Mouse (Mus musculus): Measurements from ENCODE around the gene Olfr1039. TPM values are rescaled to one million over a fixed set of nuclear protein-coding genes. Genes with fewer than 3 reads are reported as not detected.
"Not testable (repeated sequence)": the region's sequence is repeated elsewhere in the genome, so short reads cannot be mapped to it uniquely, and the experiment has no call there.

The Olfr1039 gene
- polyA plus RNA-seq, 1 experiment from 2014 or later = not detected

DNA sequence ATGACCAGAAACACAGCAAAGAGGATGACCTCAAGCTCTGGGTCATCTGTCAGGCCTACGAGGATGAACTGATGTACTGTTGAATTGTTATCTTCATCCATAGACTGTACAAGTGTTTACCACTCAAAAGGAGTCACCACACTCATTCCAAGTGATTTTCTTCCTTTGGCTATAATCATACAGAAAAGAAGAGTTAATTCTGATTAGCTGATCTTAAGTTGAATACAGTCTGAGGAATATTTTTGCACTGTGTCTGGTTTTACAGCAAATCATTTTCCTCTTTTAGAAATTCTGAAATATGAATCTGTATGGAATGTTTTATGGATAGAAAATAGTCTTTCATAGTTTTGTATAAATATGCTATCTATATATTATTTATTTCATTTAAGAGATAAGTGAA lies 10.9 kb upstream of the Olfr1039 start, which contains the start of gene Olfr1040:
Gene Olfr1040 (minus strand): TSS at position 101 of the 400 bp plus-strand sequence.
- Histone ChIP-seq H3K27ac (replicated peaks) (no peak within 1 kb of the TSS), H3K27me3 (ENCODE audit: control insufficient read depth, insufficient read depth, low read length) (no peaks in the 10 kb centered on the region), H3K36me3 (ENCODE audit: control insufficient read depth, insufficient read depth, low read length) (no peaks in the 10 kb centered on the region), H3K9ac (ENCODE audit: low read length) (no peak within 1 kb of the TSS), H3K9me3 (ENCODE audit: control insufficient read depth, low read length) (no peaks in the 10 kb centered on the region), H3K4me1 (replicated peaks; ENCODE audit: control insufficient read depth, insufficient read depth) (no peaks in the 10 kb centered on the region), H3K4me2 (replicated peaks; ENCODE audit: low read depth) (no peak within 1 kb of the TSS), H3K4me3 (ENCODE audit: low read depth, low read length) (no peak within 1 kb of the TSS)
- DNase-seq (ENCODE audit: low spot score) (no peak), ATAC-seq (ENCODE audit: low FRiP score, low TSS enrichment) (no peak)
- TF ChIP-seq EP300 (optimal IDR thresholded peaks at IDR 0.05) = no peak
- TF ChIP-seq CTCF (IDR thresholded peaks at IDR 0.05; ENCODE audit: low read depth) = no peak
- 76% methylated on average over 1 of the region's 1 CpGs for WGBS

DNA sequence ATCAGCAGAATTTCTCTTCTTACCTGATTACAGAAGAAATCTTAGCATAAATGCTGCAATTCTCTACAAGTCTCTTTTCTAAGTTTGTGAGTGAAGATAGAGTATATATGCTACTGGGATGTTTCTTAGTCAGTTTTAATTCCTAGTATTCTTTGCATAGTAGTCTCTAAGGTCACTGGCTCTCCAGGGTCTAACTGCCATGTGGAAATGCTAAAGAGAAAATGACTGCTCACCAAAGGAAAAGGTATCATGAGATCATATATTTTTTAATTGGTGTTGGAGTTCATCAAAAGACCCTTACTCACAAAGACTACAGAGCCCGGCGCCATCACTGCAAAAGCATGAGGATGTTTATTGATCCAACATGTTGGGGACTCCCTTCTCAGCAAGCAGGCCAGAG lies 48.4 kb downstream of the Olfr1039 start, which contains the start of gene Olfr1037:
Gene Olfr1037 (minus strand): TSS at position 101 of the 400 bp plus-strand sequence.
- H3K9me3 ChIP-seq (ENCODE audit: control insufficient read depth, low read length) = no peaks in the 10 kb centered on the region
- no peak within 1 kb of the TSS for H3K9ac ChIP-seq (ENCODE audit: low read length)
- no peak for ATAC-seq (ENCODE audit: low FRiP score, low TSS enrichment)
- no peak within 1 kb of the TSS for H3K27ac ChIP-seq (replicated peaks)
- H3K4me1 ChIP-seq (replicated peaks; ENCODE audit: control insufficient read depth, insufficient read depth) = no peaks in the 10 kb centered on the region
- no peaks in the 10 kb centered on the region for H3K27me3 ChIP-seq (ENCODE audit: control insufficient read depth, insufficient read depth, low read length)
- no peak within 1 kb of the TSS for H3K4me2 ChIP-seq (replicated peaks; ENCODE audit: low read depth)
- TF ChIP-seq CTCF (IDR thresholded peaks at IDR 0.05; ENCODE audit: low read depth) = no peak
- no peak for TF ChIP-seq EP300 (optimal IDR thresholded peaks at IDR 0.05)
- DNase-seq (ENCODE audit: low spot score) = no peak
- 87% methylated on average over 2 of the region's 2 CpGs for WGBS
- H3K4me3 ChIP-seq (ENCODE audit: low read depth, low read length) = no peak within 1 kb of the TSS
- no peaks in the 10 kb centered on the region for H3K36me3 ChIP-seq (ENCODE audit: control insufficient read depth, insufficient read depth, low read length)

DNA sequence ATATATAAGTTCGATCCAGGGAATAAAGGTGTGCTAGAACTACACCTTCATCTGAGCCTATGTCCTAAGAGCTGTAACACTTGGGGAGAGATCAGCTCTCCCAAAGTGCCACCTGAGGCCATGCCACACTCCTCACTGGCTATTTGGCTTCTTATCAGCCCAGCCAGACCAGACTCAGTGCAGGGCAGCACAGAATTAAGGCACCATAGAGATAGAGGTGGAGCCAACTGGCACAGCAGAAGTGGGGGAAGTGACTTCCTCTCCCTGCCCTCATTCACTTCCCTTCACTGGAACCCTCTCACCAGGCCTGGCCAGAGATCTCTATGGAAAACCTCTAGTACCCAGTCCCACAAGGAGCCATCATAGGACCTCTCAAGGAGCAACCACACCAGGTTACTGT lies 55.2 kb downstream of the Olfr1039 start:
- WGBS = 85% methylated on average over 1 of the region's 1 CpGs
- H3K27ac ChIP-seq (replicated peaks); H3K4me1 ChIP-seq (replicated peaks; ENCODE audit: control insufficient read depth, insufficient read depth); H3K36me3 ChIP-seq (ENCODE audit: control insufficient read depth, insufficient read depth, low read length); H3K4me2 ChIP-seq (replicated peaks; ENCODE audit: low read depth); H3K9me3 ChIP-seq (ENCODE audit: control insufficient read depth, low read length); ATAC-seq (ENCODE audit: low FRiP score, low TSS enrichment); H3K4me3 ChIP-seq (ENCODE audit: low read depth, low read length); H3K27me3 ChIP-seq (ENCODE audit: control insufficient read depth, insufficient read depth, low read length); H3K9ac ChIP-seq (ENCODE audit: low read length); DNase-seq (ENCODE audit: low spot score): not testable (repeated sequence)

Other genes starting within 250 kb of the Olfr1039 start
- gene Olfr1024, start 230.9 kb downstream of the Olfr1039 start, polyA plus RNA-seq (2015; fragmentation: Nextera tagmentation; extraction: Ambion mirVana) = not detected in 2 replicates
- not detected in 2 replicates for gene Olfr1025-ps1, start 220.7 kb downstream of the Olfr1039 start, polyA plus RNA-seq (2015; fragmentation: Nextera tagmentation; extraction: Ambion mirVana)
- gene Olfr1026, start 214.4 kb downstream of the Olfr1039 start, polyA plus RNA-seq (2015; fragmentation: Nextera tagmentation; extraction: Ambion mirVana) = not detected in 2 replicates
- gene Olfr1028, start 185.5 kb downstream of the Olfr1039 start, polyA plus RNA-seq (2015; fragmentation: Nextera tagmentation; extraction: Ambion mirVana) = not detected in 2 replicates
- not detected in 2 replicates for gene Olfr1029, start 162.0 kb downstream of the Olfr1039 start, polyA plus RNA-seq (2015; fragmentation: Nextera tagmentation; extraction: Ambion mirVana)
- gene Olfr1030, start 156.7 kb downstream of the Olfr1039 start, polyA plus RNA-seq (2015; fragmentation: Nextera tagmentation; extraction: Ambion mirVana) = not detected in 2 replicates
- not detected in 2 replicates for gene Olfr1031, start 145.6 kb downstream of the Olfr1039 start, polyA plus RNA-seq (2015; fragmentation: Nextera tagmentation; extraction: Ambion mirVana)
- not detected in 2 replicates for gene Olfr1032, start 130.4 kb downstream of the Olfr1039 start, polyA plus RNA-seq (2015; fragmentation: Nextera tagmentation; extraction: Ambion mirVana)
- 1.9 and 2.5 TPM in 2 replicates for gene Olfr1033, start 115.3 kb downstream of the Olfr1039 start, polyA plus RNA-seq (2015; fragmentation: Nextera tagmentation; extraction: Ambion mirVana)
- gene Olfr1034, start 90.1 kb downstream of the Olfr1039 start, polyA plus RNA-seq (2015; fragmentation: Nextera tagmentation; extraction: Ambion mirVana) = 0.01 and 0.02 TPM in 2 replicates
- gene Olfr1036, start 61.9 kb downstream of the Olfr1039 start, polyA plus RNA-seq (2015; fragmentation: Nextera tagmentation; extraction: Ambion mirVana) = not detected in 2 replicates
- gene Olfr1037, start 48.5 kb downstream of the Olfr1039 start, polyA plus RNA-seq (2015; fragmentation: Nextera tagmentation; extraction: Ambion mirVana) = not detected in 2 replicates
- not detected in 2 replicates for gene Olfr1040, start 10.8 kb upstream of the Olfr1039 start, polyA plus RNA-seq (2015; fragmentation: Nextera tagmentation; extraction: Ambion mirVana)
- 0.01 TPM in 1 of 2 replicates, not detected in the other for gene Olfr1042, start 25.9 kb upstream of the Olfr1039 start, polyA plus RNA-seq (2015; fragmentation: Nextera tagmentation; extraction: Ambion mirVana)
- not detected in 2 replicates for gene Olfr1043, start 31.6 kb upstream of the Olfr1039 start, polyA plus RNA-seq (2015; fragmentation: Nextera tagmentation; extraction: Ambion mirVana)
- not detected in 2 replicates for gene Olfr1044, start 41.9 kb upstream of the Olfr1039 start, polyA plus RNA-seq (2015; fragmentation: Nextera tagmentation; extraction: Ambion mirVana)
- gene Olfr52, start 49.8 kb upstream of the Olfr1039 start, polyA plus RNA-seq (2015; fragmentation: Nextera tagmentation; extraction: Ambion mirVana) = 0.05 TPM in 1 of 2 replicates, not detected in the other
- not detected in 2 replicates for gene Olfr1045, start 67.1 kb upstream of the Olfr1039 start, polyA plus RNA-seq (2015; fragmentation: Nextera tagmentation; extraction: Ambion mirVana)
- gene Olfr1046, start 83.4 kb upstream of the Olfr1039 start, polyA plus RNA-seq (2015; fragmentation: Nextera tagmentation; extraction: Ambion mirVana) = not detected in 2 replicates
- gene Olfr1047, start 95.5 kb upstream of the Olfr1039 start, polyA plus RNA-seq (2015; fragmentation: Nextera tagmentation; extraction: Ambion mirVana) = not detected in 2 replicates
- gene Olfr1048, start 104.4 kb upstream of the Olfr1039 start, polyA plus RNA-seq (2015; fragmentation: Nextera tagmentation; extraction: Ambion mirVana) = not detected in 2 replicates
- gene Olfr1049, start 122.4 kb upstream of the Olfr1039 start, polyA plus RNA-seq (2015; fragmentation: Nextera tagmentation; extraction: Ambion mirVana) = not detected in 2 replicates
- gene Olfr1051, start 143.2 kb upstream of the Olfr1039 start, polyA plus RNA-seq (2015; fragmentation: Nextera tagmentation; extraction: Ambion mirVana) = not detected in 2 replicates
- not detected in 2 replicates for gene Olfr1052, start 156.5 kb upstream of the Olfr1039 start, polyA plus RNA-seq (2015; fragmentation: Nextera tagmentation; extraction: Ambion mirVana)
- not detected in 2 replicates for gene Olfr1053, start 179.4 kb upstream of the Olfr1039 start, polyA plus RNA-seq (2015; fragmentation: Nextera tagmentation; extraction: Ambion mirVana)
- not detected in 2 replicates for gene Olfr1054, start 199.5 kb upstream of the Olfr1039 start, polyA plus RNA-seq (2015; fragmentation: Nextera tagmentation; extraction: Ambion mirVana)
- not detected in 2 replicates for gene Olfr1055, start 214.4 kb upstream of the Olfr1039 start, polyA plus RNA-seq (2015; fragmentation: Nextera tagmentation; extraction: Ambion mirVana)
- not detected in 2 replicates for gene Olfr1056, start 226.5 kb upstream of the Olfr1039 start, polyA plus RNA-seq (2015; fragmentation: Nextera tagmentation; extraction: Ambion mirVana)
- gene Olfr1057, start 242.5 kb upstream of the Olfr1039 start, polyA plus RNA-seq (2015; fragmentation: Nextera tagmentation; extraction: Ambion mirVana) = not detected in 2 replicates

All from stomach, postnatal 0 days (tissue).